In the genomic region with DNA sequence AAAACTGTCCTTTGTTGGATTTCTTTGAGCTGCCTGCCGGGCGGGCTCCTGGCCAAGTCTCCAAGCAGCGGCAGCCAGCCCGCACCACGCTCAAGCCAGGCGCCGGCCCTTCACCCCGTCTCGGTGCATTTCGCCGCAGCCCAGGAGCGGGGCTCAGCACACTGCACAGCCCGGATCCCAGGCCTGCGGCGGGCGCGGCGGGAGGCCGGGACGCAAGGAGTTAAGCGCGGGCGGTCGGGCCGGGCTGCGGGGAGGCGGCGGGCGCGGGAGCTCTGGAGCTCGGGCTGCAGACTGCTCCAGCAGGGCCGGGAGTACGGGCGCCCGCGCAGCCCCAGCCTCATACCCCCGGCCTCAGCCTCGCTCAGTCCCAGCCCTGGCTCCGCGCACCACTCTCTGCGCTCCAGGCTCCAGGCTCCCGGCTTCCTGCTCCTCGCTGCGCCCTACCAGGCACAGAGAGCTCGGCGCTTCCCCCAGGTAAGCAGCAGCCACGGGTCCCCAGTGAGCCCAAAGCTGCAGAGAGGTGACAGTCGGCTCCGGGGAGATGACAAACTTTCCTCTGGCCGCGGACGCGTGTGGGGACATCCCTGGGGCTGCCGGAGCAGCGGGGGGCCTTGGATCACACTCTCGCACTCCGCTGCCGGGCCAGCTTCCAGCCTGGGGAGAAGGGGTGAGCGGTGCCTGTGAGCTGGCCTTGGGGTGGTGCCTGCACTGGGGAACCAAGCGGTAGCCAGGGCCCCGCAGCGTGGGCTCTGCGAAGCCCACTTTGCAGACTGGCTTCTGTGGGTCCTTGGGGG, we compare ENCODE assay signal across 8 mouse cellular contexts. TPM values are rescaled to one million over a fixed set of nuclear protein-coding genes. Genes with fewer than 3 reads are reported as not detected.
A peak's percentile ranks its signal among the peaks of the same experiment; 100 is the strongest.
DNase-seq lines count a peak whose midpoint lies in the region; ATAC-seq lines count a peak whose summit lies in the region.

No protein-coding gene starts in this region.

- no peaks in the 10 kb centered on the region for H3K9me3 ChIP-seq in intestine, embryonic 16.5 days (ENCODE audit: control insufficient read depth, low read length)
- H3K9me3 ChIP-seq in liver, embryonic 13.5 days (replicated peaks): no peaks in the 10 kb centered on the region

- H3K36me3 ChIP-seq in intestine, embryonic 16.5 days (ENCODE audit: control insufficient read depth, insufficient read depth, low read length): no peaks in the 10 kb centered on the region
- no peaks in the 10 kb centered on the region for H3K36me3 ChIP-seq in liver, embryonic 13.5 days

- ATAC-seq in frontal cortex, adult (ENCODE audit: low TSS enrichment): peak; percentile 72
- ATAC-seq in intestine, embryonic 16.5 days: peak; percentile 83
- ATAC-seq in liver, embryonic 13.5 days (ENCODE audit: low read depth): no peak
- no peak for ATAC-seq in megakaryocyte progenitor cell, adult 5-6 weeks (replicated peaks; ENCODE audit: poor library complexity)

- H3K4me2 ChIP-seq in intestine, embryonic 16.5 days (ENCODE audit: low read depth, low read length): peak overlapping the region; percentile 63
- H3K4me2 ChIP-seq in liver, embryonic 13.5 days: peak overlapping the region; percentile 29

- H3K4me1 ChIP-seq in intestine, embryonic 16.5 days (ENCODE audit: control insufficient read depth, insufficient read depth, low read length): peaks cover 2% of the 10 kb centered on the region; the same call in 1 of the 2 replicates
- no peaks in the 10 kb centered on the region for H3K4me1 ChIP-seq in liver, embryonic 13.5 days (replicated peaks)

- peaks cover 17% of the 10 kb centered on the region for H3K27me3 ChIP-seq in intestine, embryonic 16.5 days (replicated peaks; ENCODE audit: control insufficient read depth, insufficient read depth, low read length)
- peaks cover 43% of the 10 kb centered on the region for H3K27me3 ChIP-seq in liver, embryonic 13.5 days

- H3K27ac ChIP-seq in intestine, embryonic 16.5 days (ENCODE audit: low read length): peak overlapping the region; percentile 69
- no peak overlapping the region for H3K27ac ChIP-seq in liver, embryonic 13.5 days

- WGBS in intestine, embryonic 16.5 days: under 1% methylated on average over 57 of the region's 63 CpGs
- 4% methylated on average over 63 of the region's 63 CpGs for WGBS in liver, embryonic 13.5 days (ENCODE audit: insufficient replicate concordance)

- peak overlapping the region; percentile 74 for H3K9ac ChIP-seq in intestine, embryonic 16.5 days (ENCODE audit: low read depth, low read length)
- no peak overlapping the region for H3K9ac ChIP-seq in liver, embryonic 13.5 days

- H3K4me3 ChIP-seq in intestine, embryonic 16.5 days (ENCODE audit: low read length): peak overlapping the region; percentile 53
- H3K4me3 ChIP-seq in liver, embryonic 13.5 days (replicated peaks): peak overlapping the region; percentile 18

- peak; percentile 51 for DNase-seq in layer of hippocampus, adult 11-12 months (ENCODE audit: low spot score)
- DNase-seq in layer of hippocampus, adult 9-10 months (ENCODE audit: low spot score): no peak
- DNase-seq in cerebellum, adult 8-10 months: peak; percentile 81
- no peak for DNase-seq in liver, embryonic 13.5 days
- DNase-seq in retina, postnatal 1 day: peak; percentile 73

RNA-seq across cellular contexts. Expression of a gene that starts 0.5 kb away (rescaled TPM):
- 5.6 and 5.8 TPM in 2 replicates for polyA plus RNA-seq in intestine, embryonic 16.5 days (2015; fragmentation: Nextera tagmentation; extraction: Ambion mirVana)
- polyA plus RNA-seq in liver, embryonic 13.5 days (2015; fragmentation: Nextera tagmentation; extraction: Ambion mirVana): 0.06 and 0.10 TPM in 2 replicates
- total RNA-seq in megakaryocyte progenitor cell, adult 5-6 weeks (2015): not detected in 2 replicates
- total RNA-seq in megakaryocyte progenitor cell, adult 5-6 weeks (2017): not detected in 2 replicates

Comparison
In these comparisons a context has a peak if more than half of its experiments do, and no peak if none do; other contexts are left out.
1. DNase-seq: peak in layer of hippocampus, adult 11-12 months (single experiment), cerebellum, adult 8-10 months (single experiment) and retina, postnatal 1 day (single experiment); none in layer of hippocampus, adult 9-10 months (single experiment) and liver, embryonic 13.5 days (single experiment).
2. ATAC-seq: peak in frontal cortex, adult (single experiment) and intestine, embryonic 16.5 days (single experiment); none in liver, embryonic 13.5 days (single experiment) and megakaryocyte progenitor cell, adult 5-6 weeks (single experiment).